Mouse (Mus musculus): Measurements from ENCODE around the gene Gnai3. TPM values are rescaled to one million over a fixed set of nuclear protein-coding genes. Genes with fewer than 3 reads are reported as not detected.

Gnai3 gene
- polyA plus RNA-seq, 1 experiment from 2014 or later, result 63.4 TPM

DNA sequence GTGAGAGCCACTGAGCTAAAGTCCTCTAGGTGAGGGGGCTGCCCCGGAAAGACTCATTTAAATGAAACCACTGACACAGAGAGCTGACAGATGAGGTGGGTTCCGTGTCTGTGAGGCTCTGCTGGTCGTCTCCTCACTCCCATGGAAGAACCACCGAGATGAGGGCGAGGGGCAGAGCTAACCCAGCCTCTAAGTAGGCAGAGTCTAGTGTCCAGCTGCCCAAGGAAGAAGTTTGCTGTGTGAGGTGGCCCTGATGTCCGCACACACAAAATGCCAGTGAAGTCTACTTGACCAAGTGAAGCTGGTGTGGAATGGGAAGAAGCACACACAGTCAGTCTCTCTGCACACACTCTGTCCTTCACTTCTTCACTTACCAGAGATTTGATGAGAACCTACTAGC is 53.9 kb downstream of the Gnai3 start:
- Histone ChIP-seq H3K4me3 (replicated peaks) (no peak overlapping the region), H3K9ac (no peak overlapping the region), H3K36me3 (replicated peaks) (no peaks in the 10 kb centered on the region), H3K27ac (replicated peaks) (no peak overlapping the region), H3K27me3 (no peaks in the 10 kb centered on the region), H3K4me1 (replicated peaks) (peaks cover 71% of the 10 kb centered on the region), H3K9me3 (replicated peaks) (no peaks in the 10 kb centered on the region), H3K4me2 (no peak overlapping the region)
- ATAC-seq (ENCODE audit: insufficient read depth), result no peak
- WGBS (ENCODE audit: insufficient replicate concordance), result 59% methylated on average over 6 of the region's 6 CpGs

DNA sequence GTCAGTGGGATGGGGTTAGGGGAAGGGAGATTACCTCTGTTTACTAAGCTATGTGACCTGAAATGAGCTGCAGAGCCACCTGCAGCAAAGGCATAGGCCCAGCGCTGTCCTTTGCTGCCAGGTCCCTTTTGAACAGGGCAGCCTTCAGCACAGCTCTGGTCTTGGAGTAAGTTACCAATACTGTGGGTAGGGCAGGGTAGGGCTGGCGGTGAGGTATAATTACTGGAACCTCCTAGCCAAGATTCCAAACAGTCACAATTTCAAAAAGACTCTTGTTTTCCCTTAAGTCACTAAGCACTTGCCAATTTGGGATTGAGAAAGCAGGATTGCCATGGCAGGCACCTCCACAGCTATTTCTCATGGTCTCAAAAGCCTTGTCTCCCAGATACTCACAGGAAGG is 55.4 kb downstream of the Gnai3 start:
- H3K4me1 ChIP-seq (replicated peaks), result peaks cover 71% of the 10 kb centered on the region
- no peaks in the 10 kb centered on the region for H3K36me3 ChIP-seq (replicated peaks)
- no peaks in the 10 kb centered on the region for H3K9me3 ChIP-seq (replicated peaks)
- no peak overlapping the region for H3K4me2 ChIP-seq
- no peak for ATAC-seq (ENCODE audit: insufficient read depth)
- WGBS (ENCODE audit: insufficient replicate concordance), result 88% methylated on average over 2 of the region's 2 CpGs
- no peaks in the 10 kb centered on the region for H3K27me3 ChIP-seq
- no peak overlapping the region for H3K4me3 ChIP-seq (replicated peaks)
- H3K9ac ChIP-seq, result no peak overlapping the region
- H3K27ac ChIP-seq (replicated peaks), result peak overlapping the region; percentile 16; the same call in 1 of the 2 replicates

DNA sequence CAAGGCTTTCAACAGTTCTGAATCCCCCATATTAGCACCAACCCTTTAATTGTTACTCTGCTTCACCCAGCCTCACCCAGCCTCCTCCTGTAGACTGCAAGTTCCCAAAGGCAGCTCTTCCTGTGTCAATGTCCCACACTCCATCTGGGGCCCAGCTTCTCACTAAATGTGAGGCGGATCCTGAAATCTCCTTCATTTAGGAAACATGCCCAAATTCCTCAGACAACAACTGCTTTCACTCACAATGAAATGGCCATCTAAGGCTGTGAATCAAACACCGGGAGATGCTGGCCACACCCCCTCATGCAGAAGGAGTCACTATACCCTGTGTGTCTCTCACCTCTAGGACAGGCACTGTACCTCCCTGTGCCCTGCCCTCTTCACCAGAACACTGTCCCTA is 56.0 kb downstream of the Gnai3 start:
- Histone ChIP-seq H3K27me3 (no peaks in the 10 kb centered on the region), H3K4me2 (no peak overlapping the region), H3K27ac (replicated peaks) (no peak overlapping the region), H3K9ac (no peak overlapping the region), H3K4me3 (replicated peaks) (no peak overlapping the region), H3K4me1 (replicated peaks) (peaks cover 71% of the 10 kb centered on the region), H3K9me3 (replicated peaks) (no peaks in the 10 kb centered on the region), H3K36me3 (replicated peaks) (no peaks in the 10 kb centered on the region)
- 49% methylated on average over 2 of the region's 2 CpGs for WGBS (ENCODE audit: insufficient replicate concordance)
- no peak for ATAC-seq (ENCODE audit: insufficient read depth)

DNA sequence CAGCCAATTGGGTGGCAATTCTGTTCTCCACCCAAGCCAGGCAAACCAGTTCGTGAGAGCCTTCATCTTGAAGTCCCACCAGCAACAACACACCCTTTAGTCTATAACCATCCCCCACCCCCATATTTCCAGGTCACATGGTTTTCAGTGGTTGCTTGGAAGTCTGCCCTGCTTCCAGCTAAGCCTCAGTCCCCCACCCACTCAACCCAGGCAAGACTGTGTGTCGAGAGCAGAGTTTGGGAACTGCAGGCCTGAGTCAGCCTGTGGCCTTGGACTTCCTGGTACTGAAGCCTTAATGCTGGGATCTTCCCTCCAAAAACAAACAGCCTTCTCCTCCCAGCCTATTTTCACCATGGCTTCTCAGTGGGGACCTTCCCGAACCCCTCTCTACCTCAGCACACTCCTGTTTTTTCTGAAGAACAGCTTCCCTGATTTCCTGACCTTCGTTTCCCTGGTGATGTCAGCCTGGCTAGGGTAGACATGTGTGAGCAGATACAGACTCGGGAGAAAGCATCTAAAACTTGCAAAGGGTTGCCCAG is 57.0 kb downstream of the Gnai3 start:
- no peak overlapping the region for H3K9ac ChIP-seq
- 57% methylated on average over 5 of the region's 5 CpGs for WGBS (ENCODE audit: insufficient replicate concordance)
- H3K27me3 ChIP-seq, result no peaks in the 10 kb centered on the region
- H3K9me3 ChIP-seq (replicated peaks), result no peaks in the 10 kb centered on the region
- no peak for ATAC-seq (ENCODE audit: insufficient read depth)
- 0 out of 2 replicates have a peak overlapping the region, but pooled peaks have one; percentile 25 for H3K27ac ChIP-seq (replicated peaks)
- peaks cover 2% of the 10 kb centered on the region; the same call in 1 of the 2 replicates for H3K36me3 ChIP-seq (replicated peaks)
- no peak overlapping the region for H3K4me3 ChIP-seq (replicated peaks)
- H3K4me2 ChIP-seq, result no peak overlapping the region
- H3K4me1 ChIP-seq (replicated peaks), result peaks cover 71% of the 10 kb centered on the region

DNA sequence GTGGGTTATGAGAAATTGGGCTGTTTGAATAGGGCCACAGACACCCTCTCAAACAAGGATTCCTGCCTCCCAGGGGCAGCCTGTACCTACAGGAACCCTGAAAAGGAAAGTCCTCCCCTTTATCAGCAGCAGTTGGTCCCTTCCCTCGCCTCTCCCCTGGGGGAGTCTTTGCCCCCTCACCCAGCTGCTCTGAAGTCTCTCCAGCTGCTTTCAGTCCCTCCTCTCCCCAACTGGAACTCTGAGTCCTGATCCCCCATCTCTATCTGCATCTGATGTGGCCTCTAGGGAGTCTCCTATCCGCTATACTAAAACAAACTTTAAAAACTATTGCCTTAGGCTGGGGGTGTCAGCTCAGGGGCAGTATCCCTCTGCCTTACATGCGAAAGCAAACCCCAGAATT is 58.6 kb downstream of the Gnai3 start:
- Histone ChIP-seq H3K4me1 (replicated peaks) (peaks cover 74% of the 10 kb centered on the region), H3K9ac (peak overlapping the region; percentile 91), H3K9me3 (replicated peaks) (no peaks in the 10 kb centered on the region), H3K4me3 (replicated peaks) (peak overlapping the region; percentile 79), H3K4me2 (peak overlapping the region; percentile 97), H3K27me3 (no peaks in the 10 kb centered on the region), H3K36me3 (replicated peaks) (peaks cover 13% of the 10 kb centered on the region), H3K27ac (replicated peaks) (peak overlapping the region; percentile 90)
- WGBS (ENCODE audit: insufficient replicate concordance), result 49% methylated on average over 3 of the region's 3 CpGs
- ATAC-seq (ENCODE audit: insufficient read depth), result no peak

DNA sequence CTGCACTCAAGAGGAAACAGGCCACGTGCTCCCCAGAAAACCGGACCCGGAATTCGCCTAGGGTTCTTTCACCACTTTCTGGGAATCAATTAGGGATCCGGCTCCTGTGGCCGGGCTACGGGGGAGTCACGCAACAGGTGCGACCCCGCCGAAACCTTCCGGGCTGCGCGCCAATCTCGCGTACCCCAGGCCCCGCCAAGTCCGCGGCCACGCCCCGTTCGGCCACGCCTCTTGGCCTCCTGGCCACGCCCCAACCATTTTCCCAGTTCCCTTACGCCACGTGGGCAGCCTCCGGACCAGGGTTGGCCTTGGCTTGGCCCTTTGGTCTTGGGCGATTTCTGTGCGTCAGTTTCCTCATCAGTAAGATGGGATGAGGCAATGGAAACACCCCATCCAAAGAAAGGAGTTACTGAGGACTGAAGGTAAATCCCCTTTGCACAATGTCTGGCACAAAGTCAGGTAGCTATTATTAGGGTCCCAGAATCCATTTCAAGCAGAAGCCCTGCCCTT is 59.4 kb downstream of the Gnai3 start, which contains the start of gene Ampd2:
Ampd2 (minus strand) TSS at position 182 of the 510 bp plus-strand sequence.
- peak; percentile 32 for ATAC-seq (ENCODE audit: insufficient read depth)
- Histone ChIP-seq H3K36me3 (replicated peaks) (peaks cover 16% of the 10 kb centered on the region), H3K27me3 (no peaks in the 10 kb centered on the region), H3K4me1 (replicated peaks) (peaks cover 82% of the 10 kb centered on the region), H3K27ac (replicated peaks) (peak within 1 kb of the TSS; percentile 90), H3K9ac (peak within 1 kb of the TSS; percentile 91), H3K4me3 (replicated peaks) (peak within 1 kb of the TSS; percentile 79), H3K9me3 (replicated peaks) (no peaks in the 10 kb centered on the region), H3K4me2 (peak within 1 kb of the TSS; percentile 97)
- under 1% methylated on average over 29 of the region's 29 CpGs for WGBS (ENCODE audit: insufficient replicate concordance)

DNA sequence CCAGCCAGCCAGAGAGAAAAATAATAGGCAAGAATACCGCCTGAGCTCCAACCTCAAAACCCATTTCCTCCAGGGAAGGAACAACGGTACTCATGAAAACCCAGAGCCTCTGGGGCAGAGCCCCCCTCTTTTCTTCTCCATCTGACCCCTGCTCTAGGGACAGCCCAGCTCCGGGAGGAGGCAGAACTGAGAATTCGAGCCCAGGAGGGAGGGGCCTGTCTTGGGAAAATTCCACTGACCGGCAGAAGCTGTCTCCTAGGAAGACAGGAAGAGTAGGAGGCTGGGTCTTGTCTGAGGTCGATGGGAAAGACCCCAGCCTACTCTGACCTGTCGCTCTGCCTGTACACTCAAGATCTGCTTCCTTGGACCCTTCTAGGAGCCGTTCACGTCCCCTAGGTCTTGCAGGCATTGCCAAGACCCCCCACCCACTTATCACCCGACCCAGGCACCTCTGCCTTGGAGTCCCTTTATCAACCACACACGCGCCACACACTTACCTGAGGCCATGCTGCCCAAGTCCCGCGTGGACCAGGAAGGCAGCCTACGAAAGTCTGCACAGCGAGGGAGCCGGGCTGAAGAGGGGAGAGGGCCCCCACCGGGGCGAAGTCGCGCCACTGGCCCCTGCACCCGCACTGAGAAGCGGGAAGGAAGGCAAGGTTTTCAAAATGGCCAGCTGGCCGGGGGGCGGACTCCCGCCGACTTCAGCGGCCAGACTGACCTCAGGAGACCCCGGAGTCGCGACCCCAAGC is 60.1 kb downstream of the Gnai3 start:
- peaks cover 86% of the 10 kb centered on the region for H3K4me1 ChIP-seq (replicated peaks)
- peak; percentile 47 for ATAC-seq (ENCODE audit: insufficient read depth)

DNA sequence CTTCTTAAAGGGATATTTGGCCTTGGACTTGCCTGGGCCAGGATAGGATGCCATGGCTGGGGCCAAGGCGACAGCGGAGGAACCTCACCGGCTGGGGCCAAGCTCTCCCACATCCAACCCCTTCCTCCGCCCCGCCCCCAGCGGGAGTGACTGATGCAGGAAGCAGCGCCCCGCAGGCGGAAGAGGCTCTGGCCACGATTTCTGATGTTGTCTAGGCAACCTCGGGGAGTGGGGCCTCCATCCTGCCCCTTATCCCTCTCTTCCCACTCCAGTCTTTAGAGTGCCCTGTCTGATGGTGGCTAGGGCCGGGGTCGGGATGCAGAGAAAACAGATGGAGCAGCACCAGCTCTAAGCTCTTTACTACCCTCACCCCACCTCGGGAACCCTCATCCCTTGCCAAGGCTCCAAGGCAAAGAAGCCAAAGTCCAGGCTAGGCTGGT is 60.6 kb downstream of the Gnai3 start:
- WGBS (ENCODE audit: insufficient replicate concordance), result under 1% methylated on average over 14 of the region's 14 CpGs
- peak overlapping the region; percentile 91 for H3K9ac ChIP-seq

More for the DNA sequence above, 60.1 kb downstream of the Gnai3 start:
- Histone ChIP-seq H3K9ac (peak overlapping the region; percentile 91), H3K4me2 (peak overlapping the region; percentile 97), H3K9me3 (replicated peaks) (no peaks in the 10 kb centered on the region), H3K27ac (replicated peaks) (peak overlapping the region; percentile 90), H3K36me3 (replicated peaks) (peaks cover 19% of the 10 kb centered on the region), H3K27me3 (no peaks in the 10 kb centered on the region), H3K4me3 (replicated peaks) (peak overlapping the region; percentile 79)
- under 1% methylated on average over 31 of the region's 31 CpGs for WGBS (ENCODE audit: insufficient replicate concordance)

DNA sequence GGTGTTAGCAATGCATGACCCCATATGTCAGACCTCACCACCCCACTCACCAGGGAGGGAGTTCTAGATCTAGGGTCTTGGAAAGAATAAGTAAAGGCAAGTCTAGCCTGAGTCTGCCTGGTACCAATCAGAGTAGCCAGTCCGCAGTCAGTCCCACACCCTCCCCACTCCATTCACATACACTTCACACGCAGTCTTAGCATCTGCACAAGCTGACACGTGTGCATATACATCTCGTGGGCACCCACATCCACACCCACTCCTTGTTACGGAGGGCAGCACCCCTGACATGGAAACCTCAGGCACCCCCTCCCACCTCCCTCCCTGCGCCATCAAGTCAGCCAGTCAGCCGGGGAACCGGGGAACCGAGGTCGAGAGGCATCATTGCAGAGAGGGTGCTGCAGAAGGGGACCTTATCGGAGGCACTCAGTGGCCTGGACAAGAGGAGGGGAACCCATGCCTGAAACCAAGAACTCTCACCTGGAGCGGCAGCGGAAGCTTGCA is 61.1 kb downstream of the Gnai3 start:
- 6% methylated on average over 13 of the region's 13 CpGs for WGBS (ENCODE audit: insufficient replicate concordance)

More for the DNA sequence above, 60.6 kb downstream of the Gnai3 start:
- H3K4me1 ChIP-seq (replicated peaks), result peaks cover 87% of the 10 kb centered on the region
- H3K27ac ChIP-seq (replicated peaks), result peak overlapping the region; percentile 90
- H3K9me3 ChIP-seq (replicated peaks), result no peaks in the 10 kb centered on the region
- peaks cover 25% of the 10 kb centered on the region for H3K36me3 ChIP-seq (replicated peaks)
- peak overlapping the region; percentile 79 for H3K4me3 ChIP-seq (replicated peaks)
- H3K4me2 ChIP-seq, result peak overlapping the region; percentile 97
- H3K27me3 ChIP-seq, result no peaks in the 10 kb centered on the region
- ATAC-seq (ENCODE audit: insufficient read depth), result peak; percentile 82

DNA sequence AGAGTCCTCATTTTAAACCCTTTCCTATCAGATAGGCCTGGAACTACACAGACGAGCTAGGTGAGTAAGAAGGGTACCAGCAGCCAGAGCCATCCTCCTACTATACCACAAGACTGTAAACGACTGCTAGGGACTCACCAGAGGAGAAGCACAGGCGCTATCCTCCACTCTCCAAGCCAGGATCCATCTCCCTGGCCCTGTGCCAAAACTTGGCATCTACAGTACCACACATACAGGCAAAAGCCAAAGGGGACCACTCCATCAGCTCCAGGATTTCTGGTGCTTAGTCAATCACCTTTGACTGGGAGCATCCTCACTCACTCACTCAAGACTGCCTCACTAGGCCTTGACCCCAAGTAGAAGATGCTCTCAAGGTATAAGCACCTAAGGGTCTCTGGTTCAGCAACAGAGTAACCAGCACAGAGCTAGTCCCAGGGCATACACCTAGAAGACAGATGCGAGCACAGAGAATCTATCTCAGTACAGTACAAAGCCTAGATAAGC is 62.0 kb downstream of the Gnai3 start:
- no peaks in the 10 kb centered on the region for H3K9me3 ChIP-seq (replicated peaks)
- peak overlapping the region; percentile 90 for H3K27ac ChIP-seq (replicated peaks)
- peaks cover 78% of the 10 kb centered on the region for H3K4me1 ChIP-seq (replicated peaks)
- peak overlapping the region; percentile 79 for H3K4me3 ChIP-seq (replicated peaks)
- WGBS (ENCODE audit: insufficient replicate concordance), result 39% methylated on average over 4 of the region's 4 CpGs
- peak overlapping the region; percentile 91 for H3K9ac ChIP-seq
- peak overlapping the region; percentile 97 for H3K4me2 ChIP-seq
- peaks cover 39% of the 10 kb centered on the region for H3K36me3 ChIP-seq (replicated peaks)
- no peaks in the 10 kb centered on the region for H3K27me3 ChIP-seq
- peak; percentile 19; the same call in 1 of the 2 replicates for ATAC-seq (ENCODE audit: insufficient read depth)

More for the DNA sequence above, 61.1 kb downstream of the Gnai3 start:
- peak overlapping the region; percentile 79 for H3K4me3 ChIP-seq (replicated peaks)
- H3K36me3 ChIP-seq (replicated peaks), result peaks cover 30% of the 10 kb centered on the region
- peak overlapping the region; percentile 97 for H3K4me2 ChIP-seq
- H3K4me1 ChIP-seq (replicated peaks), result peaks cover 82% of the 10 kb centered on the region
- no peaks in the 10 kb centered on the region for H3K27me3 ChIP-seq
- H3K9ac ChIP-seq, result peak overlapping the region; percentile 91
- ATAC-seq (ENCODE audit: insufficient read depth), result peak; percentile 13
- peak overlapping the region; percentile 90 for H3K27ac ChIP-seq (replicated peaks)
- no peaks in the 10 kb centered on the region for H3K9me3 ChIP-seq (replicated peaks)

DNA sequence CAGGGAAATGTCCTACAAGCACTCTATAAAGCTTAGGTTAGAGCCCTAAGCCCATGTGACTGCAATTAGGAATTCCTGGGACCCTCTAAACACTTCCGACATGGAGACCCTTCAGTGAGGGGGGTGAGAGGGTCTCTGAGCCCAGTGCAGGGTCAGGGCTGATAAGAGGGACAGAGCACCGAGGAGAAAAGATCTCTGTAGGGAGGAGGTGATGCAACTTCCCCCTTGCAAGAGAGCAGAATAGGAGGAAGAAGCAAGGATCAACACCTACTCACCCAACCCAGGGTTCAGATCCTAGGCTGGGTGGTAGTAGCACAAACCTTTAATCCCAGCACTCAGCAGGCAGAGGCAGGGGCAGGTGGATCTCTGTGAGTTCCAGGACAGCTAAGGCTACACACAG is 62.8 kb downstream of the Gnai3 start:
- H3K27me3 ChIP-seq, result no peaks in the 10 kb centered on the region
- peak overlapping the region; percentile 90 for H3K27ac ChIP-seq (replicated peaks)
- peaks cover 46% of the 10 kb centered on the region for H3K36me3 ChIP-seq (replicated peaks)

More for the DNA sequence above, 62.8 kb downstream of the Gnai3 start:
- 19% methylated on average over 2 of the region's 2 CpGs for WGBS (ENCODE audit: insufficient replicate concordance)
- Histone ChIP-seq H3K4me1 (replicated peaks) (peaks cover 73% of the 10 kb centered on the region), H3K4me2 (peak overlapping the region; percentile 97), H3K9me3 (replicated peaks) (no peaks in the 10 kb centered on the region), H3K4me3 (replicated peaks) (peak overlapping the region; percentile 79), H3K9ac (peak overlapping the region; percentile 91)
- ATAC-seq (ENCODE audit: insufficient read depth), result no peak

All from liver, embryonic 15.5 days (tissue).